Mouse (Mus musculus) lung, adult 2 months (tissue): ENCODE results near the gene Cmtm2b.

ENCODE experiments used
- CTCF ChIP-seq: fragments of 200-500 bp; IDR thresholded peaks from 2 replicates; pipeline ENCODE4 v1.5.1; 2011; ENCODE audit warnings: mild to moderate bottlenecking, low read length, control low read depth; ENCODE audit not compliant: insufficient read depth
- POLR2A ChIP-seq: fragments of 200-500 bp; IDR thresholded peaks from 2 replicates; pipeline ENCODE4 v1.6.1; 2011; ENCODE audit warnings: low read depth, mild to moderate bottlenecking, control low read depth, low read length, borderline replicate concordance; ENCODE audit errors: extremely low read depth

DNA sequence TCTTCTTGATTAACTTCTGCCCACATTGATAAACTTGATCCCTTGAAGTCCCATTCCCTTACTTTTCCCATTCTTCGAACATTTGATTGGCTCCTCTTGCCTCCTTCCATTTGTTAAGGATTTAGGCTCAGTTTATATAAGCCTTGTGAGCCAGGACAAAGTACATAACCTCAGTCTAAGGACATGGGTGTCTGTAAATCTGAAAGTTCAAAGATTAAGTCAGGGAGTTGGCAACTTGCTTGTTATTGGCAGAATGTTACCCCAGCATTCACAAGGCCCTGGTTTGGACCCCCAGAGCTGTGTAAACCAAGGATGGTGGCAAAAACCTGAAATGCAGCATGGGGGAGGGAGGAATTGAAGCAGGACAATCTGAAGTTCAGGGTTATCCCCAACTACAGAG, 27.6 kb upstream of the Cmtm2b start:
- TF ChIP-seq CTCF (no peak), POLR2A (no peak)
